Mouse (Mus musculus): ENCODE data around the gene Olfr764-ps1. TPM values are rescaled to one million over a fixed set of nuclear protein-coding genes. Genes with fewer than 3 reads are reported as not detected.
"Not testable (repeated sequence)": the region's sequence is repeated elsewhere in the genome, so short reads cannot be mapped to it uniquely, and the experiment has no call there.

Olfr764-ps1 gene
- polyA plus RNA-seq (2015; fragmentation: Nextera tagmentation; extraction: Ambion mirVana): not detected in 2 replicates

DNA sequence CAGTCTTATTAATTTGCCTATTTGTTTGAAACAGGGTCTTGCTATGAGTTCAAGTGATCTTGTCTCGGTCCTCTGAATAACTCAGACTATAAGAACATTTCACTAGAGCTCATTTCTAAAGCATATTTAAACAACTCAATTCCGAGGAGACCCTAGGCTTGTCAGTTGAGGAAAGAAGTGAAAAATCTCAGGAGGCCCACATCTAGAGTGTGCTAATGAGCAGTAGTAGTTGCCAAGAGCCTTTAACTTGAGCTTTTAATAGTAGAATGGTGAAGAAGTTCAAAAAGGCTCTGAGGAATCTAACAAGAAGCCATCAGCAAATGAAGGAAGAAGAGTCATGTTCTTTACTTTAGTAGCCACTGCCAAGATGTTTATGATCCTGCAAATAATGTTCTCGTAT lies at the start of gene Olfr764-ps1:
Olfr764-ps1 (minus strand) TSS at position 101 of the 400 bp plus-strand sequence.
- no peak within 1 kb of the TSS for H3K4me2 ChIP-seq
- no peak within 1 kb of the TSS for H3K9ac ChIP-seq
- H3K4me1 ChIP-seq: no peaks in the 10 kb centered on the region
- H3K36me3 ChIP-seq: no peaks in the 10 kb centered on the region
- H3K9me3 ChIP-seq: no peaks in the 10 kb centered on the region
- no peaks in the 10 kb centered on the region for H3K27me3 ChIP-seq
- H3K27ac ChIP-seq: no peak within 1 kb of the TSS
- ATAC-seq (ENCODE audit: insufficient number of reproducible peaks, insufficient read depth, low FRiP score, low TSS enrichment, low read depth): no peak
- WGBS: 79% methylated on average over 3 of the region's 3 CpGs
- H3K4me3 ChIP-seq: no peak within 1 kb of the TSS

DNA sequence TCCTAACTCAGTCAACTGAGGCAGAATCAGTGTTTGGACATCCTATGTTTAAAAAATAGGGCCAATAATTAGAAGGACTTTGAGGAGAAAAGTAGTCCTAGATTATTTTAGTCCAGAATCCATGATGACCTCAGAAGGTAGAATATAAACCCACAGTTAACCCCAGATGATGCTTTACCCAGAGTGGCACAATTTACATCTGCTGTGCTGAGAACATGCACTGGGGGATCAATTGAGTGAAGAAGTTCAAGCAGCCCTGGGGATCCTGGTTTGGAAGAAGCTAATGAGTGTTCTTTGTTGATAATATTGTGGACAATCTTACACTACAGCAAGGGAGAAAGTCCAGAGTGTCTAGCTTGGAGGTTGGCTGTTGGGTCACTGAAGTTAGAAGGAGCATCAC lies 43.1 kb upstream of the Olfr764-ps1 start, which contains the start of gene Olfr767:
Olfr767 (minus strand) TSS at position 101 of the 400 bp plus-strand sequence.
- not testable (repeated sequence) for H3K4me1 ChIP-seq; H3K9me3 ChIP-seq; H3K9ac ChIP-seq; H3K4me3 ChIP-seq; ATAC-seq (ENCODE audit: insufficient number of reproducible peaks, insufficient read depth, low FRiP score, low TSS enrichment, low read depth); H3K4me2 ChIP-seq; H3K27me3 ChIP-seq; H3K27ac ChIP-seq; H3K36me3 ChIP-seq

DNA sequence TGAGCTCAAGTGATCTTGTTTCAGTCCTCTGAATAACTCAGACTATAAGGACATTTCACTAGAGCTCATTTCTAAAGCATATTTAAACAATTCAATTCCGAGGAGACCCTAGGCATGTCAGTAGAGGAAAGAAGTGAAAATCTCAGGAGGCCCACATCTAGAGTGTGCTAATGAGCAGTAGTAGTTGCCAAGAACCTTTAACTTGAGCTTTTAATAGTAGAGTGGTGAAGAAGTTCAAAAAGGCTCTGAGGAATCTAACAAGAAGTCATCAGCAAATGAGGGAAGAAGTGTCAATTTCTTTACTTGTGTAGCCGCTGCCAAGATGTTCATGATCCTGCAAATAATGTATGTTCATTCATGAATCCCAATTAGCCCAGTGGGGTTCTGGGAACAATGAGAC lies 29.2 kb upstream of the Olfr764-ps1 start, which contains the start of gene Olfr766-ps1:
Olfr766-ps1 (minus strand) TSS at position 101 of the 400 bp plus-strand sequence.
- Histone ChIP-seq H3K4me3 (no peak within 1 kb of the TSS), H3K27ac (no peak within 1 kb of the TSS), H3K4me2 (no peak within 1 kb of the TSS), H3K9me3 (no peaks in the 10 kb centered on the region), H3K9ac (no peak within 1 kb of the TSS), H3K4me1 (no peaks in the 10 kb centered on the region), H3K27me3 (no peaks in the 10 kb centered on the region), H3K36me3 (no peaks in the 10 kb centered on the region)
- ATAC-seq (ENCODE audit: insufficient number of reproducible peaks, insufficient read depth, low FRiP score, low TSS enrichment, low read depth): no peak
- 83% methylated on average over 2 of the region's 2 CpGs for WGBS

DNA sequence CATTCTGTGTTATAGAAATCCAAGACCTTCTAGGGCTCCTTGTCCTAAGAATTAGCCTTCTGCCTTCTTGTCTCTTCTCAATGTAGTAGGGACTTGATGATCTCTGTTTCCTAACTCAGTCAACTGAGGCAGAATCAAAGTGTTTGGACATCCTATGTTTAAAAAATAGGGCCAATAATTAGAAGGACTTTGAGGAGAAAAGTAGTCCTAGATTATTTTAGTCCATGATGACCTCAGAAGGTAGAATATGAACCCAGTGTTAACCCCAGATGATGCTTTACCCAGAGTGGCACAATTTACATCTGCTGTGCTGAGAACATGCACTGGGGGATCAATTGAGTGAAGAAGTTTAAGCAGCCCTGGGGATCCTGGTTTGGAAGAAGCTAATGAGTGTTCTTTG lies 10.2 kb upstream of the Olfr764-ps1 start, which contains the start of gene Olfr765:
Olfr765 (minus strand) TSS at position 101 of the 400 bp plus-strand sequence.
- H3K36me3 ChIP-seq; H3K9me3 ChIP-seq; H3K4me3 ChIP-seq; H3K27ac ChIP-seq; H3K4me2 ChIP-seq; H3K27me3 ChIP-seq; H3K4me1 ChIP-seq; H3K9ac ChIP-seq; ATAC-seq (ENCODE audit: insufficient number of reproducible peaks, insufficient read depth, low FRiP score, low TSS enrichment, low read depth): not testable (repeated sequence)

DNA sequence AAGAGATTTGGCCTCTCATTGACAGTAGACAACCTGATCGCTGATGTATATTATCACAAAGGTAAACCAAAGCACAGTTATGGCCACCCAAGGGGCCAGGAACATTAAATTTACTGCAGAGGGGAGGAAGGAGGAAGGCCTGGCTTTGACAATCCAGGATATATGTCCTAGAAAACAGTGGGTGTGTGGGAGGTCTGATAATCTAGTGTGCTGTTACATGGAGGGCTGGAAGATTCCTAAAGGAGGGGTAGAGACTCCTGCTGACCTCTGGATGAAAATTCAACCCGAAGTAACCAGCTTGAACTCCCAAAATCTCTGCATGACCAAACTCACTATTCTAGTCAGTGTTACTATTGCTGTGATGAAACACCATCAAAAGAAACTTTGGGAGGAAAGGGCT lies 11.4 kb downstream of the Olfr764-ps1 start:
- no peak for ATAC-seq (ENCODE audit: insufficient number of reproducible peaks, insufficient read depth, low FRiP score, low TSS enrichment, low read depth)
- H3K27ac ChIP-seq: no peak overlapping the region
- 83% methylated on average over 2 of the region's 2 CpGs for WGBS

DNA sequence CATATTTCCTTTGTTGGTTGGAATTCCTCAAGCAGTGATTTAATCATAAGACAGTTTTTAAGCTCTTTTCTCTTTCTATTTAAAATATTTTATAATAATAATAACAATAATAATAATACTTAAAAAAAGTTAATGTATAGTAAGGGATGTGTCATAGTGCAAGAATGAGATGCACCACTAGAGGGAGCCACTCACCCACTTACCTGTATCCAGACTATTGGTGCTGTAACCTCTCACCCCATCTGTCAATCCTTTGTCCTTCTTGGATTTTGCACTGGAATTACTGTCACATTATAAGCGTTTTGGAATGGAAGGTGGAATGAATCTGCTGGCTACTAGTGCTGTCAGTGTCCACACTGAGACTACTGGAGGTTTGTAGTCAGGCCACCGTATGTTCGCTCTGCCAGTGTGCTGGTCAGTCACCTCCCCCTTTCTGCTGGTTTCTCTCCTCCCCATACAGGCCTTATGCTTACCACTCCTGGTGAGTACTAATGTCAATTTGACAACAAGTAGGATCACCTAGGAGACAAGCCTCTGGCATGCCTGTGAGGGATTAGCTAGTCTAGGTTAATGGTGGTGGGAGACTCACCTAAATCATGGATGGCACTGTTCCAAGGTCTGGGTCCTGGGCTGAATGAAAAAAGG lies 13.6 kb downstream of the Olfr764-ps1 start:
- Histone ChIP-seq H3K9ac (no peak overlapping the region), H3K9me3 (no peaks in the 10 kb centered on the region), H3K4me2 (no peak overlapping the region), H3K4me3 (no peak overlapping the region), H3K27ac (no peak overlapping the region), H3K27me3 (no peaks in the 10 kb centered on the region), H3K36me3 (no peaks in the 10 kb centered on the region), H3K4me1 (no peaks in the 10 kb centered on the region)
- WGBS: 64% methylated on average over 3 of the region's 3 CpGs
- ATAC-seq (ENCODE audit: insufficient number of reproducible peaks, insufficient read depth, low FRiP score, low TSS enrichment, low read depth): 0 out of 2 replicates have a peak, but pooled peaks have one; percentile 15

More for the DNA sequence above, 11.4 kb downstream of the Olfr764-ps1 start:
- Histone ChIP-seq H3K9me3 (no peaks in the 10 kb centered on the region), H3K4me3 (no peak overlapping the region), H3K9ac (no peak overlapping the region), H3K4me2 (no peak overlapping the region), H3K4me1 (no peaks in the 10 kb centered on the region), H3K36me3 (no peaks in the 10 kb centered on the region), H3K27me3 (no peaks in the 10 kb centered on the region)

DNA sequence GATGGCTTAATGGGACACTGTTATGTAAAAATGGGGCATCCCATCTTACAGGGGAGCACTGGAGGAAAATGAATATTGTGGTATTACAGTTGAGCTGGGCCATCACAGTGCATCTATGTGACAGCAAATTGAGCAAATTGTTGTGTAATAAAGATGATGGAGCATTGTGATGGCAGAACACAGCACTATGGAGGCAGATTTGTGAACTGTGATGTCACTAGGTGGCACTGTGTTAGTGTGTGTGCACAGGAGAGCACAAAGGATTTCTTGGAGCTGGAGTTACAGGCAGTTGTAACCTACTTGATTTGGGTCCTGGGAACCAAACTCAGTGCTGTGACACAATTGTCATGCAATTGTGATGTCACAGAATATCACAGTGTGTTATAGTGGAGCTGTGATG lies 16.4 kb downstream of the Olfr764-ps1 start:
- H3K4me2 ChIP-seq: no peak overlapping the region
- no peak for ATAC-seq (ENCODE audit: insufficient number of reproducible peaks, insufficient read depth, low FRiP score, low TSS enrichment, low read depth)
- no peaks in the 10 kb centered on the region for H3K4me1 ChIP-seq
- no peaks in the 10 kb centered on the region for H3K36me3 ChIP-seq
- no peak overlapping the region for H3K9ac ChIP-seq
- H3K9me3 ChIP-seq: no peaks in the 10 kb centered on the region
- no peak overlapping the region for H3K4me3 ChIP-seq
- no peaks in the 10 kb centered on the region for H3K27me3 ChIP-seq
- H3K27ac ChIP-seq: no peak overlapping the region

DNA sequence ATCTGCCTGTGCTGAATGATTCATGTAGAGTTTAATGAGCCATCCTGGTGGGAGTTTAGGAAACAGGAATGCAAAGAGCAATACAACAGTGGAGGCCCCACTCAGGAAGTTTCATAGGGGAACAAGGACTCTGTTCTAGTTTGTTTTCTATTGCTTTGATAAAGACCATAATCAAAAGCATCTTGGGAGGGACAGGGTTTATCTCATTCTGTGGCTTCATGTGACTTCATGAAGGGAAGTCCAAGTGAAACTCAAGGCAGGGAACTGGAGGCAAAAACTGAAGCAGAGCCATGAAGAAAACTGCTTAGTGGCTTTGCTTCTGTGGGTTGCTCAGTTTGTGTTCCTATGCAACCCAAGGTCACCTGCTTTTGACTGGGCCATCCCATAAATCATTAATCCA lies 25.2 kb downstream of the Olfr764-ps1 start:
- ATAC-seq (ENCODE audit: insufficient number of reproducible peaks, insufficient read depth, low FRiP score, low TSS enrichment, low read depth): no peak
- Histone ChIP-seq H3K36me3 (no peaks in the 10 kb centered on the region), H3K9me3 (no peaks in the 10 kb centered on the region), H3K4me2 (no peak overlapping the region), H3K27ac (no peak overlapping the region), H3K9ac (no peak overlapping the region), H3K27me3 (no peaks in the 10 kb centered on the region), H3K4me3 (no peak overlapping the region), H3K4me1 (no peaks in the 10 kb centered on the region)

DNA sequence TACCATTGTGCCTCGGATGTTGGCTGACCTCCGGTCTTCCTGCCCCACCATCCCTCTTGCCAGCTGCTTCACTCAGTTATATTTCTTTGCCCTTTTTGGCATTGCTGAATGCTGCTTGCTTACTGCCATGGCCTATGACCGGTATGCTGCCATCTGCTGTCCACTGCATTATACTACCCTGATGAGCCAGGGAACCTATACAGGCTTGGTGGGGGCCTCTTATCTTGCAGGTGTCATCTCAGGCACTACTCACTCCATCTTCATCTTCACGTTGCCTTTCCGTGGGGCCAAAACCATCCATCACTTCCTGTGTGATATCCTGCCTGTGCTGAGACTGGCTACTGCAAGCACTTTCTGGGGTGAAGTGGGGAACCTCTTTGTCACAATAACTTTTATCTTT lies 28.2 kb downstream of the Olfr764-ps1 start:
- H3K9me3 ChIP-seq; H3K9ac ChIP-seq; ATAC-seq (ENCODE audit: insufficient number of reproducible peaks, insufficient read depth, low FRiP score, low TSS enrichment, low read depth); H3K4me1 ChIP-seq; H3K4me3 ChIP-seq; H3K4me2 ChIP-seq; H3K27me3 ChIP-seq; H3K27ac ChIP-seq; H3K36me3 ChIP-seq: not testable (repeated sequence)
- 83% methylated on average over 2 of the region's 5 CpGs for WGBS

DNA sequence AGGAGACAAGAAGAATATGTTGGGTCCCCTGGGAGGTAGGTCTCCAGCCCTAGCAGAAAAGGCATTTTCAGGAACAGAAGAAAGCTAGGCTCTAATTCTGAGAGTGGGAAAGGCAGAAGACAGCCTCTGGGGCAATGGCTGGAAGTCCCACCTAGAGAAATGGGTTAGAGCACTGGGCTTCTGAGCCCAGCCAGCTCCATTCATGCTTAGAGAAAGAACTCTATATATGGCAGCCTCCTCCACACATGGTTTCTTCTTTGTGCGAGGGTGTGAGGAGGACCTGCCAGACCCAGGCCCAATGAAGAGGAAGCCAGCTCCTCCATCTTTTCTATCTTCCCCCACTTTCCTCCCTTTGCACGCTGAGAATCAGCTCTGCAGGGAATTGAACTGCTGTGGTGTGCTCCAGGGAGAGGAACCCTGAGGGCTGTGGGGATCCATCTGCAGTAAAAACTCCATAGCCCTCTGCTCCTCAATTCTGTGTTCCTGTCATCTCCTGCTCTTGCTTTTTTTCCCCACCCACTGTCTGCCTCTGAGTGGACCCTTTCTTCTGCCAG lies 29.3 kb downstream of the Olfr764-ps1 start, which contains the start of gene Olfr763:
Olfr763 (plus strand) TSS at position 504 of the 554 bp plus-strand sequence.
- ATAC-seq (ENCODE audit: insufficient number of reproducible peaks, insufficient read depth, low FRiP score, low TSS enrichment, low read depth): no peak
- Histone ChIP-seq H3K27me3 (no peaks in the 10 kb centered on the region), H3K9me3 (0 out of 2 replicates have a peak, but pooled peaks cover 2% of the 10 kb centered on the region), H3K4me3 (no peak within 1 kb of the TSS), H3K4me2 (no peak within 1 kb of the TSS), H3K4me1 (no peaks in the 10 kb centered on the region), H3K9ac (no peak within 1 kb of the TSS), H3K27ac (no peak within 1 kb of the TSS), H3K36me3 (no peaks in the 10 kb centered on the region)
- 71% methylated on average over 2 of the region's 2 CpGs for WGBS

DNA sequence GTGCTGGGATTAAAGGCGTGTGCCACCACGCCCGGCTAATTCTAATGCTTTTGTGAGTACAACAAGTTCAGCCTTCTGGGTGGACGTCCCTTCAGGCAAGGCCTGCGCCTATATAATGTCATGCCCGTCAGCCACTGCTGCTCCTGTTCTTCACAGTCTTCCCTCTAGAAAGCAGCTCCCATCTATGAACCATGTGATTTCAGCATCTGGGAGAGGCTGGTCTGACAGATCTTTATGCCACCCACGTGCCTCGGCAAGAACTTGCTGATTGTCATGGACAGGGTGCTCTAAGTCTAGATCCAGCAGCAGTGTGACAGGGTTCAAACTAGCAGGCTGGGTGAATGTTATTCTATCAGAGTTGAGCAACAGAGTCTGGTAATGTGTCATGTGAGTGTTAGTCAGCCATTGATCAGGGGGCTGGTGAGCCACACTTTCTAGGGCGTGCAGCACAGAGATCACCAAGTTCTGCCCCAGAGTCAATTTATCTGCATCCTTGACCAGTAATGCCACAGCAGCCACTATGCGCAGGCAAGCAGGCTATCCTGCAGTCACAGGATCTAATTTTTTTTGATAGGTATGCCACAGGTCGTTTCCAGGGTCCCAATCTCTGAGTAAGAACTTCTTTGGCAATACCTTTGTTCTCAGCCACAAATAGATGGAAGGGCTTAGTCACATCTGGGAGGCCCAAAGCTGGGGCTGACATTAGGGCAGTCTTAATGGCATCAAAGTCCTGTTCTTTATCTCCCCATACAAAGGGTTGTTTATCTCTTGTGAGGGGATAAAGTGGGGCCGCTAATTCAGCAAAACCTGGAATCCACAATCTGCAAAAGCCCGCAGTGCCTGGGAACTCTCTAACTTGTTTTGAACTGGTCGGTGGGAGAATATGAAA lies 35.4 kb downstream of the Olfr764-ps1 start:
- Histone ChIP-seq H3K9me3 (0 out of 2 replicates have a peak, but pooled peaks cover 2% of the 10 kb centered on the region), H3K27me3 (no peaks in the 10 kb centered on the region), H3K4me1 (no peaks in the 10 kb centered on the region), H3K36me3 (no peaks in the 10 kb centered on the region), H3K27ac (no peak overlapping the region), H3K4me3 (no peak overlapping the region), H3K9ac (no peak overlapping the region), H3K4me2 (no peak overlapping the region)
- ATAC-seq (ENCODE audit: insufficient number of reproducible peaks, insufficient read depth, low FRiP score, low TSS enrichment, low read depth): no peak
- 77% methylated on average over 14 of the region's 14 CpGs for WGBS

All from embryonic facial prominence, embryonic 13.5 days (tissue).